Mouse (Mus musculus): Measurements from ENCODE around the gene Arl4c. TPM values are rescaled to one million over a fixed set of nuclear protein-coding genes. Genes with fewer than 3 reads are reported as not detected.

The Arl4c gene
- polyA plus RNA-seq, 2 experiments: 0.27 to 0.76 TPM

GRCm38 (mm10) chr1:88717736-88718135 is 15.7 kb upstream of the Arl4c start:
- no peaks in the 10 kb centered on the region for H3K27me3 ChIP-seq (ENCODE audit: control insufficient read depth, insufficient read depth, low read length)
- H3K4me2 ChIP-seq (ENCODE audit: low read depth): no peak overlapping the region
- no peak for TF ChIP-seq CTCF (IDR thresholded peaks at IDR 0.05; ENCODE audit: low read depth)
- no peak overlapping the region for H3K9ac ChIP-seq (replicated peaks)
- no peak overlapping the region for H3K4me3 ChIP-seq (ENCODE audit: insufficient read depth in 1 of 2, low read depth in 2 of 2, low read length in 2 of 2)
- no peak overlapping the region for H3K27ac ChIP-seq
- 65% methylated on average over 13 of the region's 13 CpGs for WGBS (ENCODE audit: insufficient replicate concordance)
- H3K36me3 ChIP-seq (replicated peaks; ENCODE audit: control insufficient read depth, insufficient read depth, low read depth): no peaks in the 10 kb centered on the region
- DNase-seq (ENCODE audit: low read depth in 3 of 3, low spot score in 3 of 3): no peak
- no peak for ATAC-seq (ENCODE audit: insufficient read depth)
- H3K9me3 ChIP-seq (ENCODE audit: control insufficient read depth, low read length): no peaks in the 10 kb centered on the region
- H3K4me1 ChIP-seq (replicated peaks; ENCODE audit: control insufficient read depth in 2 of 2, insufficient read depth in 2 of 2, low read length in 1 of 2): no peaks in the 10 kb centered on the region

- 72% methylated on average over 6 of the region's 6 CpGs for WGBS (ENCODE audit: insufficient replicate concordance)
Observed at GRCm38 (mm10) chr1:88712011-88712410, 10.0 kb upstream of the Arl4c start.

GRCm38 (mm10) chr1:88708646-88709305 is 6.8 kb upstream of the Arl4c start:
- DNase-seq (ENCODE audit: low read depth in 3 of 3, low spot score in 3 of 3) (no peak), ATAC-seq (ENCODE audit: insufficient read depth) (no peak)
- Histone ChIP-seq H3K9ac (replicated peaks) (no peak overlapping the region), H3K27ac (no peak overlapping the region), H3K4me1 (replicated peaks; ENCODE audit: control insufficient read depth in 2 of 2, insufficient read depth in 2 of 2, low read length in 1 of 2) (no peaks in the 10 kb centered on the region), H3K4me2 (ENCODE audit: low read depth) (no peak overlapping the region), H3K9me3 (ENCODE audit: control insufficient read depth, low read length) (no peaks in the 10 kb centered on the region), H3K36me3 (replicated peaks; ENCODE audit: control insufficient read depth, insufficient read depth, low read depth) (no peaks in the 10 kb centered on the region), H3K27me3 (ENCODE audit: control insufficient read depth, insufficient read depth, low read length) (peaks cover 2% of the 10 kb centered on the region; the same call in 1 of the 2 replicates), H3K4me3 (ENCODE audit: insufficient read depth in 1 of 2, low read depth in 2 of 2, low read length in 2 of 2) (no peak overlapping the region)
- TF ChIP-seq EP300 (IDR thresholded peaks at IDR 0.05; ENCODE audit: low read depth): no peak
- no peak for TF ChIP-seq CTCF (IDR thresholded peaks at IDR 0.05; ENCODE audit: low read depth)
- WGBS (ENCODE audit: insufficient replicate concordance): 47% methylated on average over 9 of the region's 9 CpGs

More at GRCm38 (mm10) chr1:88712011-88712410, 10.0 kb upstream of the Arl4c start:
- Histone ChIP-seq H3K4me1 (replicated peaks; ENCODE audit: control insufficient read depth in 2 of 2, insufficient read depth in 2 of 2, low read length in 1 of 2) (no peaks in the 10 kb centered on the region), H3K36me3 (replicated peaks; ENCODE audit: control insufficient read depth, insufficient read depth, low read depth) (no peaks in the 10 kb centered on the region), H3K27me3 (ENCODE audit: control insufficient read depth, insufficient read depth, low read length) (no peaks in the 10 kb centered on the region), H3K9me3 (ENCODE audit: control insufficient read depth, low read length) (no peaks in the 10 kb centered on the region), H3K4me3 (ENCODE audit: insufficient read depth in 1 of 2, low read depth in 2 of 2, low read length in 2 of 2) (no peak overlapping the region), H3K4me2 (ENCODE audit: low read depth) (no peak overlapping the region), H3K9ac (replicated peaks) (no peak overlapping the region), H3K27ac (no peak overlapping the region)
- TF ChIP-seq EP300 (IDR thresholded peaks at IDR 0.05; ENCODE audit: low read depth) (no peak), CTCF (IDR thresholded peaks at IDR 0.05; ENCODE audit: low read depth) (no peak)
- DNase-seq (ENCODE audit: low read depth in 3 of 3, low spot score in 3 of 3): no peak
- no peak for ATAC-seq (ENCODE audit: insufficient read depth)

GRCm38 (mm10) chr1:88708191-88708590 is 6.2 kb upstream of the Arl4c start:
- Histone ChIP-seq H3K27me3 (ENCODE audit: control insufficient read depth, insufficient read depth, low read length) (peaks cover 4% of the 10 kb centered on the region), H3K4me1 (replicated peaks; ENCODE audit: control insufficient read depth in 2 of 2, insufficient read depth in 2 of 2, low read length in 1 of 2) (no peaks in the 10 kb centered on the region), H3K27ac (no peak overlapping the region), H3K36me3 (replicated peaks; ENCODE audit: control insufficient read depth, insufficient read depth, low read depth) (no peaks in the 10 kb centered on the region), H3K4me2 (ENCODE audit: low read depth) (no peak overlapping the region), H3K9me3 (ENCODE audit: control insufficient read depth, low read length) (no peaks in the 10 kb centered on the region), H3K9ac (replicated peaks) (no peak overlapping the region), H3K4me3 (ENCODE audit: insufficient read depth in 1 of 2, low read depth in 2 of 2, low read length in 2 of 2) (no peak overlapping the region)
- TF ChIP-seq CTCF (IDR thresholded peaks at IDR 0.05; ENCODE audit: low read depth) (no peak), EP300 (IDR thresholded peaks at IDR 0.05; ENCODE audit: low read depth) (no peak)
- ATAC-seq (ENCODE audit: insufficient read depth) (no peak), DNase-seq (ENCODE audit: low read depth in 3 of 3, low spot score in 3 of 3) (no peak)
- 56% methylated on average over 3 of the region's 3 CpGs for WGBS (ENCODE audit: insufficient replicate concordance)

- Histone ChIP-seq H3K9me3 (ENCODE audit: control insufficient read depth, low read length) (no peaks in the 10 kb centered on the region), H3K4me3 (ENCODE audit: insufficient read depth in 1 of 2, low read depth in 2 of 2, low read length in 2 of 2) (no peak overlapping the region), H3K4me2 (ENCODE audit: low read depth) (no peak overlapping the region), H3K9ac (replicated peaks) (no peak overlapping the region), H3K27me3 (ENCODE audit: control insufficient read depth, insufficient read depth, low read length) (peaks cover 11% of the 10 kb centered on the region), H3K27ac (no peak overlapping the region), H3K36me3 (replicated peaks; ENCODE audit: control insufficient read depth, insufficient read depth, low read depth) (no peaks in the 10 kb centered on the region), H3K4me1 (replicated peaks; ENCODE audit: control insufficient read depth in 2 of 2, insufficient read depth in 2 of 2, low read length in 1 of 2) (no peaks in the 10 kb centered on the region)
- ATAC-seq (ENCODE audit: insufficient read depth) (no peak), DNase-seq (ENCODE audit: low read depth in 3 of 3, low spot score in 3 of 3) (no peak)
- no peak for TF ChIP-seq EP300 (IDR thresholded peaks at IDR 0.05; ENCODE audit: low read depth)
- no peak for TF ChIP-seq CTCF (IDR thresholded peaks at IDR 0.05; ENCODE audit: low read depth)
- WGBS (ENCODE audit: insufficient replicate concordance): 70% methylated on average over 6 of the region's 6 CpGs
Observed at GRCm38 (mm10) chr1:88707536-88707935, 5.5 kb upstream of the Arl4c start.

Data from liver, embryonic 14.5 days (tissue).